Mouse (Mus musculus): ENCODE data around the gene Entpd5. TPM values are rescaled to one million over a fixed set of nuclear protein-coding genes. Genes with fewer than 3 reads are reported as not detected.

Gene Entpd5
- 10.8 TPM in 2 replicates for polyA plus RNA-seq (2015; fragmentation: Nextera tagmentation; extraction: Ambion mirVana)

- Histone ChIP-seq H3K9ac (replicated peaks; ENCODE audit: low read depth) (peak within 1 kb of the TSS; percentile 72), H3K9me3 (ENCODE audit: low read length) (no peaks in the 10 kb centered on the region), H3K4me2 (replicated peaks; ENCODE audit: low read depth, low read length) (peak within 1 kb of the TSS; percentile 98), H3K4me1 (ENCODE audit: insufficient read depth, low read depth, low read length) (no peaks in the 10 kb centered on the region), H3K27ac (ENCODE audit: low read length) (peak within 1 kb of the TSS; percentile 87), H3K36me3 (ENCODE audit: insufficient read depth, low read length) (no peaks in the 10 kb centered on the region), H3K4me3 (ENCODE audit: low read depth, low read length) (peak within 1 kb of the TSS; percentile 83), H3K27me3 (replicated peaks; ENCODE audit: insufficient read depth, low read length) (no peaks in the 10 kb centered on the region)
- DNase-seq (ENCODE audit: low spot score), result peak; percentile 90
- 2% methylated on average over 47 of the region's 63 CpGs for WGBS
- no peak for TF ChIP-seq EP300 (IDR thresholded peaks at IDR 0.05)
- TF ChIP-seq CTCF (IDR thresholded peaks at IDR 0.05), result no peak
- peak; percentile 98 for ATAC-seq
Measured at GRCm38 (mm10) chr12:84408819-84409507, at the start of gene Entpd5, which contains the start of gene Bbof1. TSS of gene Entpd5 (minus strand) at chr12:84409029. TSS of gene Bbof1 (plus strand) at chr12:84409071.

GRCm38 (mm10) chr12:84456911-84457310 is 48.1 kb upstream of the Entpd5 start:
- Histone ChIP-seq H3K4me1 (ENCODE audit: insufficient read depth, low read depth, low read length) (peaks cover 3% of the 10 kb centered on the region; the same call in 1 of the 2 replicates), H3K9me3 (ENCODE audit: low read length) (no peaks in the 10 kb centered on the region)
- no peak for TF ChIP-seq CTCF (IDR thresholded peaks at IDR 0.05)
- TF ChIP-seq EP300 (IDR thresholded peaks at IDR 0.05), result no peak

DNA sequence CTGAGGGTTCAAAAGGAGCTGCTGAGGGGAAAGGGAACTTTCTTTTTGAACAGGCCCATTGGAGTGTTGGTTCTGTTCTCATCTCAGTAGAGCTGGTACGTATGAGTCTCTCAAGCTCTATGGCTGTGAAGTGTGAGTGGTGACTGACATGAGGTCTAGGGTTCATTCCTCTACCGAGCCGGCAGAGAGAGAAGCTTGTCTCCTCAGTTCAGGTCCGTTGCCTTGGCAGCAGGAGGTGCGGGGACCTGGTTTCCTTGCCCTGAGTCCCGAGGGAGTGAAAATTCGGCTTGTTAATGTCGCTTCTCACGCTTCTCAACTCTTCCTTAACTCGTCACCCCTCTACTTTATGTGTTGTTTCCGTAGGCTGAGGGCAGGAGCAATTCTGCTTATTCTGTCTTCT is 43.0 kb upstream of the Entpd5 start:
- H3K9me3 ChIP-seq (ENCODE audit: low read length), result no peaks in the 10 kb centered on the region
- H3K9ac ChIP-seq (replicated peaks; ENCODE audit: low read depth), result peak overlapping the region; percentile 58
- peak overlapping the region; percentile 80 for H3K4me2 ChIP-seq (replicated peaks; ENCODE audit: low read depth, low read length)
- no peaks in the 10 kb centered on the region for H3K27me3 ChIP-seq (replicated peaks; ENCODE audit: insufficient read depth, low read length)
- H3K27ac ChIP-seq (ENCODE audit: low read length), result peak overlapping the region; percentile 91
- H3K36me3 ChIP-seq (ENCODE audit: insufficient read depth, low read length), result no peaks in the 10 kb centered on the region
- H3K4me1 ChIP-seq (ENCODE audit: insufficient read depth, low read depth, low read length), result peaks cover 8% of the 10 kb centered on the region; the same call in 1 of the 2 replicates
- ATAC-seq (no peak), DNase-seq (ENCODE audit: low spot score) (peak; percentile 13)
- TF ChIP-seq CTCF (IDR thresholded peaks at IDR 0.05) (no peak), EP300 (IDR thresholded peaks at IDR 0.05) (no peak)
- WGBS, result 1% methylated on average over 11 of the region's 11 CpGs
- H3K4me3 ChIP-seq (ENCODE audit: low read depth, low read length), result peak overlapping the region; percentile 70

More at GRCm38 (mm10) chr12:84456911-84457310, 48.1 kb upstream of the Entpd5 start:
- Histone ChIP-seq H3K9ac (replicated peaks; ENCODE audit: low read depth) (no peak overlapping the region), H3K27me3 (replicated peaks; ENCODE audit: insufficient read depth, low read length) (no peaks in the 10 kb centered on the region), H3K4me3 (ENCODE audit: low read depth, low read length) (no peak overlapping the region), H3K27ac (ENCODE audit: low read length) (no peak overlapping the region), H3K4me2 (replicated peaks; ENCODE audit: low read depth, low read length) (no peak overlapping the region), H3K36me3 (ENCODE audit: insufficient read depth, low read length) (peaks cover 5% of the 10 kb centered on the region; the same call in 1 of the 2 replicates)
- 91% methylated on average over 3 of the region's 3 CpGs for WGBS
- ATAC-seq (no peak), DNase-seq (ENCODE audit: low spot score) (no peak)

DNA sequence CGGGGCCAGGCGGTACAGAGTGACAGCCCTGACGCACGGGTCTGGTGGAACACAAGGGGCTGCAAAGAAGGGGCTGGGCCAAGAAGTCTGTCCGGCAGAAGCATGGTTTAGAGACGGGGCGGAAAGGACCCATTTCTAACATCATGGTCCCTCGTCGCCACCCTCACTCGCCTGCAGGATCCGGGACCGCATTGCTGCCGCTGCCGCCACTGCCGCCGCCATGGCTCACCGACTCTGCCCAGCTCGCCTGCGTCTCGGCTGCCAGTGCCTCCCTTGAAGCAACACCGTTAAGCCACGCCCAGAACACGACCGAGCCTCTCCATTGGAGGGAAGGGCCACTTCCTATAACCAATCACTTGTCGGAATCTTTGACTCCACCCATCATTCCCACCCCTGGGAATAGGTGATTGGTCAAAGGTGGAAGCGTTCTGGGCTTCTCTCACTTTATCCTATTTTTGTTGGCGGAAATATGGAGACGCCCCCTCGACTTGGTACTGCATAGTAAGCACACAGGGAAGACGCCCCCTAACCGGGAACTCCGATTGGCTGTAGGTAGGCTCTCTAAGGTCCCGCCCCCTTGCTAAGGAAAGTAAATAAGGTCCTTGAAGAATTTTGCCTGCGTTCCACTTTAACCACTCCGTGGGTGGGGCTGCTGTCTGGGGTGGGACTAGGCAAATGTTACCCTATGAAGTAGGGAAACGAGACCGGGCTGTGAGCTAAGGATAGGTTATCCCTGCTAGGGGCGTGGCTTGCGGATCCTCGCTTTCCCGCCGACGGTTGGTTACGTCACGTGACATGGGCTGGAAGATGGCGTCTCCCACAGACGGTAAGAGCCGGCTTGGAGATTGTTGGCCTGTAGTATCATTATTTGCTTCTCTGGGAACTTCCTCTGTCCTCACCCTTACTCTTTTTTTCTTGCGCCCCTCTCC is 42.2 kb upstream of the Entpd5 start, which contains the start of the genes Aldh6a1 and Lin52:
Gene Aldh6a1 (minus strand): TSS at position 287 of the 929 bp plus-strand sequence.
Gene Lin52 (plus strand): TSS at position 705 of the 929 bp plus-strand sequence.
- peak within 1 kb of the TSS; percentile 66 for H3K9ac ChIP-seq (replicated peaks; ENCODE audit: low read depth)
- peak within 1 kb of the TSS; percentile 96 for H3K27ac ChIP-seq (ENCODE audit: low read length)
- H3K36me3 ChIP-seq (ENCODE audit: insufficient read depth, low read length), result no peaks in the 10 kb centered on the region
- H3K27me3 ChIP-seq (replicated peaks; ENCODE audit: insufficient read depth, low read length), result no peaks in the 10 kb centered on the region
- peak within 1 kb of the TSS; percentile 80 for H3K4me2 ChIP-seq (replicated peaks; ENCODE audit: low read depth, low read length)
- DNase-seq (ENCODE audit: low spot score), result peak; percentile 100
- H3K9me3 ChIP-seq (ENCODE audit: low read length), result no peaks in the 10 kb centered on the region
- peak; percentile 96 for ATAC-seq
- TF ChIP-seq CTCF (IDR thresholded peaks at IDR 0.05) (no peak), EP300 (IDR thresholded peaks at IDR 0.05) (peak; percentile 98)
- peaks cover 8% of the 10 kb centered on the region; the same call in 1 of the 2 replicates for H3K4me1 ChIP-seq (ENCODE audit: insufficient read depth, low read depth, low read length)
- peak within 1 kb of the TSS; percentile 70 for H3K4me3 ChIP-seq (ENCODE audit: low read depth, low read length)
- WGBS, result under 1% methylated on average over 48 of the region's 49 CpGs

DNA sequence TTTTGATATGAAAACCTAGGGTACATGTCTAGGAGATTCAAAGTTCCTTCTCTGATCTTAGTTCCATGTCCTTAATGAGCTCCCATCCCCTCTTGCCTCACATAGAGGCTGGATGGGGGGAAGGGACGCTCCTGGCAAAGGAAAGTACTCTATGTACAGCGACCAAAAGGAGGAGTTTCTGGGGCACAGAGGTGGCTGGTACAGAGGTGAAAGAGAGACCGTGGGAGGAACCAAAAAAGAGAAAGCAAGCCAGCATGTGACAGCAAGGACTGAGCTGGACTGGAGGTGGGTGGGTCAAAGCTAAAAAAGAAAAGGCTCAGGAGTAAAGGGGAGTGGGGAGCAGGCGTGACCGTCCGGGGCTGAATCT is 41.5 kb upstream of the Entpd5 start:
- peaks cover 8% of the 10 kb centered on the region; the same call in 1 of the 2 replicates for H3K4me1 ChIP-seq (ENCODE audit: insufficient read depth, low read depth, low read length)
- H3K27me3 ChIP-seq (replicated peaks; ENCODE audit: insufficient read depth, low read length), result no peaks in the 10 kb centered on the region
- H3K9ac ChIP-seq (replicated peaks; ENCODE audit: low read depth), result peak overlapping the region; percentile 66
- peak overlapping the region; percentile 96 for H3K27ac ChIP-seq (ENCODE audit: low read length)
- H3K4me2 ChIP-seq (replicated peaks; ENCODE audit: low read depth, low read length), result peak overlapping the region; percentile 69
- peak; percentile 16 for ATAC-seq
- peak; percentile 78 for TF ChIP-seq EP300 (IDR thresholded peaks at IDR 0.05)
- no peak for TF ChIP-seq CTCF (IDR thresholded peaks at IDR 0.05)
- under 1% methylated on average over 6 of the region's 6 CpGs for WGBS
- peak overlapping the region; percentile 65 for H3K4me3 ChIP-seq (ENCODE audit: low read depth, low read length)
- no peaks in the 10 kb centered on the region for H3K36me3 ChIP-seq (ENCODE audit: insufficient read depth, low read length)
- peak; percentile 89 for DNase-seq (ENCODE audit: low spot score)
- H3K9me3 ChIP-seq (ENCODE audit: low read length), result no peaks in the 10 kb centered on the region
